Mouse (Mus musculus) CH12.LX (cell line): ENCODE measurements at regions not wholly inside any gene's neighbourhood (a gene's known extent, or its start where the extent isn't known, plus 50 kb on each side); places are given as distances from the start of the nearest gene placed in this dataset.

ENCODE experiments used
- DNase-seq: peaks from one replicate; pipeline ENCODE4 v3.0.0-alpha.2; 2013; ENCODE audit errors: extremely low read depth
- H3K27ac ChIP-seq: 2 replicates; pipeline ENCODE4 v1.5.1; 2012; ENCODE audit warnings: low read depth, mild to moderate bottlenecking, control low read depth, moderate library complexity; ENCODE audit not compliant: insufficient read depth
- H3K27me3 ChIP-seq: replicated peaks from 2 replicates; pipeline ENCODE3; 2012; ENCODE audit warnings: inconsistent platforms
- H3K36me3 ChIP-seq, 2 experiments: replicated peaks in 1 of 2; 2 replicates each; pipeline versions ENCODE3 to v1.6.1; 2012; ENCODE audit warnings: inconsistent platforms in 1 of 2, low read length in 1 of 2, mild to moderate bottlenecking in 1 of 2, mixed read lengths in 1 of 2, moderate library complexity in 1 of 2; ENCODE audit not compliant: control insufficient read depth in 1 of 2, insufficient read depth in 1 of 2
- H3K4me1 ChIP-seq, 2 experiments: 2 replicates each; pipeline ENCODE4 v1.6.1; 2012; ENCODE audit warnings: inconsistent platforms in 1 of 2, moderate library complexity in 1 of 2; ENCODE audit not compliant: insufficient read depth in 2 of 2, control insufficient read depth in 1 of 2
- H3K4me2 ChIP-seq: 2 replicates; pipeline ENCODE4 v1.6.1; 2012; ENCODE audit warnings: low read depth, mild to moderate bottlenecking, control low read depth; ENCODE audit not compliant: poor library complexity, insufficient read depth, severe bottlenecking
- H3K4me3 ChIP-seq, 3 experiments: fragments of 150-350 bp in 1 of 3; sonication (generic) in 1 of 3; replicated peaks in 1 of 3; 2 replicates each; pipeline versions ENCODE3 to v1.5.1; 2011 to 2012; ENCODE audit warnings: low read depth in 2 of 3, low read length in 2 of 3, mild to moderate bottlenecking in 2 of 3, moderate library complexity in 2 of 3, control low read depth in 1 of 3, improper control_type of control experiment in 1 of 3, inconsistent platforms in 1 of 3, mixed read lengths in 1 of 3; ENCODE audit not compliant: poor library complexity in 1 of 3
- H3K79me2 ChIP-seq: replicated peaks from 2 replicates; pipeline ENCODE4 v1.6.1; 2012; ENCODE audit warnings: mild to moderate bottlenecking, moderate library complexity; ENCODE audit not compliant: control insufficient read depth, poor library complexity, insufficient read depth, severe bottlenecking; ENCODE audit errors: extremely low read depth
- H3K9ac ChIP-seq: 2 replicates; pipeline ENCODE4 v1.6.1; 2012; ENCODE audit warnings: low read depth, mild to moderate bottlenecking, control low read depth, moderate library complexity; ENCODE audit not compliant: insufficient read depth
- H3K9me3 ChIP-seq: replicated peaks from 2 replicates; pipeline ENCODE3; 2012; ENCODE audit warnings: low read length, inconsistent platforms, mixed read lengths
- BHLHE40 ChIP-seq: IDR thresholded peaks from 2 replicates; pipeline ENCODE4 v1.6.1; 2011; ENCODE audit warnings: mild to moderate bottlenecking, low read depth, low read length, improper control_type of control experiment
- CHD1 ChIP-seq: IDR thresholded peaks from 2 replicates; pipeline ENCODE4 v1.6.1; 2012; ENCODE audit warnings: low read depth, low read length, improper control_type of control experiment, inconsistent platforms
- CHD2 ChIP-seq: IDR thresholded peaks from 2 replicates; pipeline ENCODE4 v1.6.1; 2011; ENCODE audit warnings: low read length, improper control_type of control experiment
- CTCF ChIP-seq, 2 experiments: IDR thresholded peaks in 1 of 2; conservative IDR thresholded peaks in 1 of 2; 2 replicates each; pipeline ENCODE4 v1.5.1; 2011 to 2012; ENCODE audit warnings: low read depth in 2 of 2, low read length in 2 of 2, improper control_type of control experiment in 1 of 2, inconsistent platforms in 1 of 2, mild to moderate bottlenecking in 1 of 2, moderate library complexity in 1 of 2
- E2F4 ChIP-seq: IDR thresholded peaks from 2 replicates; pipeline ENCODE4 v1.6.1; 2011; ENCODE audit warnings: low read depth, low read length, improper control_type of control experiment; ENCODE audit not compliant: insufficient replicate concordance
- ELF1 ChIP-seq: IDR thresholded peaks from 2 replicates; pipeline ENCODE4 v1.6.1; 2014; ENCODE audit warnings: low read depth, mild to moderate bottlenecking, inconsistent platforms, low read length, improper control_type of control experiment
- EP300 ChIP-seq: IDR thresholded peaks from 2 replicates; pipeline ENCODE4 v1.6.1; 2011; ENCODE audit warnings: low read length, improper control_type of control experiment
- ETS1 ChIP-seq: conservative IDR thresholded peaks from 2 replicates; pipeline ENCODE4 v1.6.1; 2012; ENCODE audit warnings: low read depth, mild to moderate bottlenecking, inconsistent platforms, low read length, improper control_type of control experiment, moderate library complexity
- GABPA ChIP-seq: IDR thresholded peaks from 2 replicates; pipeline ENCODE4 v1.6.1; 2012; ENCODE audit warnings: low read depth, low read length, improper control_type of control experiment, inconsistent platforms; ENCODE audit not compliant: insufficient replicate concordance
- HCFC1 ChIP-seq: IDR thresholded peaks from 2 replicates; pipeline ENCODE4 v1.6.1; 2012; ENCODE audit warnings: low read depth, mild to moderate bottlenecking, inconsistent platforms, low read length, improper control_type of control experiment
- IRF4 ChIP-seq: IDR thresholded peaks from 2 replicates; pipeline ENCODE4 v1.6.1; 2014; ENCODE audit warnings: low read depth, mild to moderate bottlenecking, inconsistent platforms, low read length, improper control_type of control experiment
- JUN ChIP-seq: IDR thresholded peaks from 2 replicates; pipeline ENCODE4 v1.6.1; 2011; ENCODE audit warnings: low read depth, mild to moderate bottlenecking, low read length, improper control_type of control experiment, moderate library complexity; ENCODE audit not compliant: insufficient read depth
- JUND ChIP-seq: conservative IDR thresholded peaks from 2 replicates; pipeline ENCODE4 v1.6.1; 2011; ENCODE audit warnings: low read depth, low read length, improper control_type of control experiment
- KAT2A ChIP-seq: IDR thresholded peaks from 2 replicates; pipeline ENCODE4 v1.6.1; 2012; ENCODE audit warnings: low read length, improper control_type of control experiment, inconsistent platforms; ENCODE audit not compliant: insufficient replicate concordance
- MAFK ChIP-seq: IDR thresholded peaks from 2 replicates; pipeline ENCODE4 v1.6.1; 2011; ENCODE audit warnings: low read length, improper control_type of control experiment; ENCODE audit not compliant: insufficient replicate concordance
- MAX ChIP-seq: IDR thresholded peaks from 2 replicates; pipeline ENCODE4 v1.6.1; 2011; ENCODE audit warnings: low read length, improper control_type of control experiment
- MAZ ChIP-seq: IDR thresholded peaks from 2 replicates; pipeline ENCODE4 v1.6.1; 2012; ENCODE audit warnings: low read depth, mild to moderate bottlenecking, inconsistent platforms, low read length, improper control_type of control experiment, moderate library complexity
- MEF2A ChIP-seq: IDR thresholded peaks from 2 replicates; pipeline ENCODE4 v1.6.1; 2014; ENCODE audit warnings: low read depth, mild to moderate bottlenecking, inconsistent platforms, low read length, improper control_type of control experiment, borderline replicate concordance
- MXI1 ChIP-seq: IDR thresholded peaks from 2 replicates; pipeline ENCODE4 v1.6.1; 2011; ENCODE audit warnings: mild to moderate bottlenecking, low read depth, low read length, improper control_type of control experiment
- MYC ChIP-seq: IDR thresholded peaks from 2 replicates; pipeline ENCODE4 v1.6.1; 2011; ENCODE audit warnings: low read depth, mild to moderate bottlenecking, improper control_type of control experiment, low read length
- NELFE ChIP-seq: IDR thresholded peaks from 2 replicates; pipeline ENCODE4 v1.6.1; 2011; ENCODE audit warnings: low read depth, low read length, improper control_type of control experiment
- NRF1 ChIP-seq: IDR thresholded peaks from 2 replicates; pipeline ENCODE4 v1.6.1; 2014; ENCODE audit warnings: low read depth, mild to moderate bottlenecking, inconsistent platforms, low read length, improper control_type of control experiment, moderate library complexity
- PAX5 ChIP-seq: IDR thresholded peaks from 2 replicates; pipeline ENCODE4 v1.6.1; 2012; ENCODE audit warnings: low read length, inconsistent platforms, mixed read lengths
- POLR2A ChIP-seq: IDR thresholded peaks from 2 replicates; pipeline ENCODE4 v1.6.1; 2011; ENCODE audit warnings: low read depth, mild to moderate bottlenecking, improper control_type of control experiment, low read length
- POLR2AphosphoS2 ChIP-seq: IDR thresholded peaks from 2 replicates; pipeline ENCODE4 v1.6.1; 2011; ENCODE audit warnings: low read depth, low read length, improper control_type of control experiment
- RAD21 ChIP-seq: IDR thresholded peaks from 2 replicates; pipeline ENCODE4 v1.6.1; 2011; ENCODE audit warnings: low read depth, mild to moderate bottlenecking, low read length, improper control_type of control experiment, moderate library complexity
- RCOR1 ChIP-seq: conservative IDR thresholded peaks from 2 replicates; pipeline ENCODE4 v1.6.1; 2012; ENCODE audit warnings: low read depth, mild to moderate bottlenecking, inconsistent platforms, low read length, improper control_type of control experiment
- SIN3A ChIP-seq: IDR thresholded peaks from 2 replicates; pipeline ENCODE4 v1.6.1; 2012; ENCODE audit warnings: low read length, improper control_type of control experiment, inconsistent platforms
- SMC3 ChIP-seq: IDR thresholded peaks from 2 replicates; pipeline ENCODE4 v1.6.1; 2011; ENCODE audit warnings: low read depth, low read length, improper control_type of control experiment
- TBP ChIP-seq: conservative IDR thresholded peaks from 2 replicates; pipeline ENCODE4 v1.6.1; 2011; ENCODE audit warnings: low read depth, low read length, improper control_type of control experiment
- TCF12 ChIP-seq: IDR thresholded peaks from 2 replicates; pipeline ENCODE4 v1.6.1; 2014; ENCODE audit warnings: low read depth, mild to moderate bottlenecking, inconsistent platforms, low read length, improper control_type of control experiment
- UBTF ChIP-seq: IDR thresholded peaks from 2 replicates; pipeline ENCODE4 v1.6.1; 2012; ENCODE audit warnings: low read depth, mild to moderate bottlenecking, inconsistent platforms, low read length, improper control_type of control experiment, moderate library complexity
- USF1 ChIP-seq: IDR thresholded peaks from 2 replicates; pipeline ENCODE4 v1.6.1; 2014; ENCODE audit warnings: low read depth, mild to moderate bottlenecking, inconsistent platforms, low read length, improper control_type of control experiment
- USF2 ChIP-seq: conservative IDR thresholded peaks from 2 replicates; pipeline ENCODE4 v1.6.1; 2011; ENCODE audit warnings: low read depth, low read length, improper control_type of control experiment
- ZC3H11A ChIP-seq: IDR thresholded peaks from 2 replicates; pipeline ENCODE4 v1.6.1; 2012; ENCODE audit warnings: low read depth, mild to moderate bottlenecking, inconsistent platforms, low read length, improper control_type of control experiment
- ZKSCAN1 ChIP-seq: IDR thresholded peaks from 2 replicates; pipeline ENCODE4 v1.6.1; 2012; ENCODE audit warnings: low read depth, inconsistent platforms, low read length, improper control_type of control experiment, borderline replicate concordance
- ZMIZ1 ChIP-seq: IDR thresholded peaks from 2 replicates; pipeline ENCODE4 v1.6.1; 2012; ENCODE audit warnings: low read depth, mild to moderate bottlenecking, inconsistent platforms, low read length, improper control_type of control experiment
- ZNF384 ChIP-seq: IDR thresholded peaks from 2 replicates; pipeline ENCODE4 v1.6.1; 2012; ENCODE audit warnings: low read depth, low read length, improper control_type of control experiment, inconsistent platforms
- dilution Hi-C: fragments of 300-500 bp; cut with MboI; formaldehyde crosslinking; loops from 2 replicates; pipeline ENCODE4 v1.14.3; 2020; ENCODE audit warnings: low sequenced_read_pairs; ENCODE audit not compliant: extremely low pct_unique_long_range_greater_than_20kb, extremely low pct_ligation_motif_present
- in situ Hi-C: fragments of 300-500 bp; cut with MboI; formaldehyde crosslinking; loops from 3 replicates; pipeline ENCODE4 v1.14.3; 2019; ENCODE audit warnings: low sequenced_read_pairs, low pct_ligation_motif_present, low pct_unique_long_range_greater_than_20kb, mixed read lengths

GRCm38 (mm10) chr6:127207308-127207707, 55.3 kb upstream of the Ccnd2 start:
- TF ChIP-seq ZKSCAN1 (no peak), KAT2A (no peak), ZC3H11A (no peak; the same call in 1 of the 2 replicates), SMC3 (peak; percentile 77), POLR2AphosphoS2 (no peak), CTCF (conservative IDR thresholded peaks at IDR 0.05 in 1 of 2, IDR thresholded peaks at IDR 0.05 in 1 of 2; ENCODE audit: low read depth in 2 of 2, low read length in 2 of 2) (peak in 1 of 2 experiments; percentile 60; a peak in 2 of 4 replicates), USF2 (no peak), GABPA (no peak), TCF12 (peak; percentile 89), CHD2 (no peak), MAFK (no peak), BHLHE40 (peak; percentile 69), EP300 (peak; percentile 78), JUN (peak; percentile 35; the same call in 1 of the 2 replicates), ETS1 (peak; percentile 68), ZMIZ1 (no peak), SIN3A (no peak), RAD21 (peak; percentile 62), ZNF384 (no peak), MAX (no peak), TBP (0 out of 2 replicates have a peak, but pooled peaks have one; percentile 36), NELFE (no peak), IRF4 (peak; percentile 88), ELF1 (no peak), MXI1 (no peak), E2F4 (no peak), MAZ (0 out of 2 replicates have a peak, but pooled peaks have one; percentile 47), HCFC1 (no peak), USF1 (no peak), UBTF (no peak), PAX5 (no peak), RCOR1 (no peak), NRF1 (no peak), POLR2A (no peak), CHD1 (no peak), JUND (peak; percentile 34; the same call in 1 of the 2 replicates), MEF2A (no peak; the same call in 1 of the 2 replicates), MYC (0 out of 2 replicates have a peak, but pooled peaks have one; percentile 18)
- Histone ChIP-seq H3K79me2 (no peaks in the 10 kb centered on the region), H3K9me3 (no peaks in the 10 kb centered on the region), H3K27ac (no peak overlapping the region), H3K4me1 (peaks cover 19 to 54% of the 10 kb centered on the region in 2 experiments), H3K9ac (no peak overlapping the region), H3K36me3 (no peaks in the 10 kb centered on the region), H3K27me3 (no peaks in the 10 kb centered on the region), H3K4me3 (peak overlapping the region in 1 of 3 experiments; percentile 13), H3K4me2 (peak overlapping the region; percentile 37)
- in situ Hi-C loops (no loop called here), dilution Hi-C loops (no loop called here)
- peak; percentile 64 for DNase-seq
